Mouse (Mus musculus) heart, postnatal 0 days (tissue): ENCODE measurements around the gene Rgs6.

Experiments used
- CTCF ChIP-seq: IDR thresholded peaks from 2 replicates; pipeline ENCODE4 v1.5.1; 2016; ENCODE audit warnings: antibody characterized with exemption, control low read depth, low read depth
- EP300 ChIP-seq: IDR thresholded peaks from 2 replicates; pipeline ENCODE4 v1.6.1; 2016; ENCODE audit warnings: antibody characterized with exemption, low read depth

- no peak for TF ChIP-seq CTCF
- TF ChIP-seq EP300, result no peak
These were observed 180.6 kb downstream of the Rgs6 start for GRCm38 (mm10) chr12:82768726-82769125.
